19 mouse cellular contexts compared by ENCODE assay signal in genomic region chr11:50472161-50472939, GRCm38 (mm10). TPM values are rescaled to one million over a fixed set of nuclear protein-coding genes. Genes with fewer than 3 reads are reported as not detected.
A peak's percentile ranks its signal among the peaks of the same experiment; 100 is the strongest.
DNase-seq lines count a peak whose midpoint lies in the region; ATAC-seq and TF ChIP-seq lines count a peak whose summit lies in the region.
"Had no signal": no experiment of that assay in that cellular context is flagged by ENCODE, and none has a peak within 500 bp of the region (broad histone marks: within the 10 kb centered on the region; RNA-seq: fewer than 3 reads in every experiment).

No protein-coding gene starts in this region.

- peaks cover 7% of the 10 kb centered on the region for H3K4me1 ChIP-seq in forebrain, embryonic 16.5 days (replicated peaks; ENCODE audit: control insufficient read depth, insufficient read depth, low read length)
- H3K4me1 ChIP-seq in forebrain, embryonic 13.5 days = peaks cover 14% of the 10 kb centered on the region
- H3K4me1 ChIP-seq: embryonic facial prominence, embryonic 10.5 days had no signal

- no peaks in the 10 kb centered on the region for H3K27me3 ChIP-seq in forebrain, embryonic 16.5 days (replicated peaks; ENCODE audit: control insufficient read depth, insufficient read depth, low read length)
- H3K27me3 ChIP-seq in forebrain, embryonic 13.5 days = no peaks in the 10 kb centered on the region
- H3K27me3 ChIP-seq: embryonic facial prominence, embryonic 12.5 days; forebrain, embryonic 12.5 days had no signal

- no peak for DNase-seq in frontal cortex, postnatal 25 days (ENCODE audit: low spot score in 2 of 2)
- no peak for DNase-seq in layer of hippocampus, adult 2 months (ENCODE audit: low spot score in 2 of 2)
- DNase-seq in layer of hippocampus, adult 18-20 months (ENCODE audit: low spot score in 2 of 2) = no peak
- peak; percentile 27 for DNase-seq in brain, adult 2 months (ENCODE audit: low read depth, low spot score)
- no peak for DNase-seq in yolk sac, embryonic 10.5 days (ENCODE audit: low spot score)
- DNase-seq: adrenal gland, adult 2 months; adrenal gland, postnatal 10 days; adrenal gland, postnatal 25 days; cerebellum, adult 11-12 months; cerebellum, adult 2 months; cerebellum, adult 9-10 months; cerebellum, postnatal 10 days; cerebellum, postnatal 25 days had no signal

- ATAC-seq in forebrain, embryonic 16.5 days = peak; percentile 67; the same call in 1 of the 2 replicates
- ATAC-seq in forebrain, embryonic 13.5 days = no peak
- peak; percentile 76 for ATAC-seq in frontal cortex, adult (ENCODE audit: low TSS enrichment)

- H3K9ac ChIP-seq in forebrain, embryonic 16.5 days (replicated peaks; ENCODE audit: low read depth, low read length) = no peak overlapping the region
- H3K9ac ChIP-seq in forebrain, embryonic 13.5 days = no peak overlapping the region
- H3K9ac ChIP-seq: embryonic facial prominence, embryonic 12.5 days; forebrain, embryonic 12.5 days had no signal

- no peak overlapping the region for H3K4me3 ChIP-seq in forebrain, embryonic 16.5 days (replicated peaks; ENCODE audit: low read length)
- no peak overlapping the region for H3K4me3 ChIP-seq in forebrain, embryonic 13.5 days
- no peak overlapping the region for H3K4me3 ChIP-seq in layer of hippocampus, adult 2 months
- H3K4me3 ChIP-seq: embryonic facial prominence, embryonic 10.5 days; embryonic facial prominence, embryonic 12.5 days; forebrain, embryonic 12.5 days had no signal

- WGBS in forebrain, embryonic 16.5 days = 49% methylated on average over 11 of the region's 11 CpGs
- 83% methylated on average over 11 of the region's 11 CpGs for WGBS in forebrain, embryonic 13.5 days

- 0 out of 2 replicates have a peak, but pooled peaks cover 2% of the 10 kb centered on the region for H3K9me3 ChIP-seq in forebrain, embryonic 16.5 days (ENCODE audit: control insufficient read depth, low read length)
- H3K9me3 ChIP-seq in forebrain, embryonic 13.5 days (replicated peaks) = peaks cover 9% of the 10 kb centered on the region

- H3K4me2 ChIP-seq in forebrain, embryonic 16.5 days (ENCODE audit: low read length) = no peak overlapping the region
- H3K4me2 ChIP-seq in forebrain, embryonic 13.5 days = no peak overlapping the region
- H3K4me2 ChIP-seq: embryonic facial prominence, embryonic 12.5 days; forebrain, embryonic 12.5 days had no signal

- no peak for TF ChIP-seq CTCF in layer of hippocampus, adult 2 months (conservative IDR thresholded peaks at IDR 0.05)

- peak overlapping the region; percentile 67 for H3K27ac ChIP-seq in forebrain, embryonic 16.5 days (ENCODE audit: low read length)
- no peak overlapping the region for H3K27ac ChIP-seq in forebrain, embryonic 13.5 days
- 0 out of 2 replicates have a peak overlapping the region, but pooled peaks have one; percentile 18 for H3K27ac ChIP-seq in layer of hippocampus, adult 2 months
- H3K27ac ChIP-seq: embryonic facial prominence, embryonic 10.5 days; embryonic facial prominence, embryonic 12.5 days; forebrain, embryonic 12.5 days had no signal

- no peaks in the 10 kb centered on the region for H3K36me3 ChIP-seq in forebrain, embryonic 16.5 days (ENCODE audit: control insufficient read depth, insufficient read depth)
- no peaks in the 10 kb centered on the region for H3K36me3 ChIP-seq in forebrain, embryonic 13.5 days (ENCODE audit: poor library complexity, severe bottlenecking)
- H3K36me3 ChIP-seq: embryonic facial prominence, embryonic 10.5 days; embryonic facial prominence, embryonic 12.5 days; forebrain, embryonic 12.5 days had no signal

RNA-seq across cellular contexts. Expression of gene Rufy1, which starts 41.4 kb away (rescaled TPM):
- polyA plus RNA-seq in forebrain, embryonic 16.5 days (2015; fragmentation: Nextera tagmentation; extraction: Ambion mirVana) = 28.6 and 31.2 TPM in 2 replicates
- 26.1 and 28.0 TPM in 2 replicates for polyA plus RNA-seq in forebrain, embryonic 13.5 days (2015; fragmentation: Nextera tagmentation; extraction: Ambion mirVana)
- total RNA-seq in layer of hippocampus, adult 2 months (2021) = 10 to 100 TPM; 29.2 to 29.6 TPM
- total RNA-seq in layer of hippocampus, adult 18-20 months (2021) = 10 to 100 TPM; 30.4 to 30.9 TPM
